Mouse (Mus musculus) liver, embryonic 12.5 days (tissue): Measurements from ENCODE around the gene Duxf3. TPM values are rescaled to one million over a fixed set of nuclear protein-coding genes. Genes with fewer than 3 reads are reported as not detected.
"Not testable (repeated sequence)": the region's sequence is repeated elsewhere in the genome, so short reads cannot be mapped to it uniquely, and the experiment has no call there.

Source experiments
- ATAC-seq: fragments of 200-750 bp; cut with Nextera tagmentation; 2 replicates; pipeline ENCODE4 v1.8.0; 2017; ENCODE audit warnings: moderate number of reproducible peaks, mild to moderate bottlenecking, moderate library complexity
- H3K27ac ChIP-seq: fragments of 300-500 bp; sonication (generic); 2 replicates; pipeline ENCODE4 v1.5.1; 2016; ENCODE audit warnings: mild to moderate bottlenecking
- H3K27me3 ChIP-seq: fragments of 300-500 bp; sonication (generic); replicated peaks from 2 replicates; pipeline ENCODE4 v1.6.1; 2016; ENCODE audit warnings: mild to moderate bottlenecking, moderate library complexity
- H3K36me3 ChIP-seq: fragments of 300-500 bp; sonication (generic); 2 replicates; pipeline ENCODE4 v1.6.1; 2016; ENCODE audit warnings: mild to moderate bottlenecking, moderate library complexity
- H3K4me1 ChIP-seq: fragments of 300-500 bp; sonication (generic); 2 replicates; pipeline ENCODE4 v1.6.1; 2016
- H3K4me2 ChIP-seq: fragments of 300-500 bp; sonication (generic); 2 replicates; pipeline ENCODE4 v1.6.1; 2016; ENCODE audit warnings: mild to moderate bottlenecking, moderate library complexity
- H3K4me3 ChIP-seq: fragments of 300-500 bp; sonication (generic); 2 replicates; pipeline ENCODE4 v1.5.1; 2016; ENCODE audit warnings: mild to moderate bottlenecking, moderate library complexity
- H3K9ac ChIP-seq: fragments of 300-500 bp; sonication (generic); 2 replicates; pipeline ENCODE4 v1.6.1; 2016; ENCODE audit warnings: mild to moderate bottlenecking, moderate library complexity
- H3K9me3 ChIP-seq: fragments of 300-500 bp; sonication (generic); replicated peaks from 2 replicates; pipeline ENCODE4 v1.6.1; 2016; ENCODE audit warnings: mild to moderate bottlenecking, moderate library complexity
- WGBS: fragments of 180-500 bp; shearing (Covaris S2); methylation state at CpG from one replicate; pipeline ENCODE4 v1.1.7; 2016; ENCODE audit not compliant: insufficient replicate concordance; 5-methylcytosine and 5-hydroxymethylcytosine counted together
- polyA plus RNA-seq: library from polyadenylated mRNA; unstranded; fragments of >200 nt; fragmentation: Nextera tagmentation; extraction: Ambion mirVana; gene quantifications from 2 replicates; pipeline ENCODE4 v1.2.1, GENCODE M21; 2016

Gene Duxf3
- not detected in 2 replicates for polyA plus RNA-seq

GRCm38 (mm10) chr10:58232641-58232969, at the start of gene Duxf3:
Gene Duxf3 (minus strand): TSS chr10:58232675.
- not testable (repeated sequence) for H3K4me2 ChIP-seq, H3K27ac ChIP-seq, H3K9ac ChIP-seq, H3K4me3 ChIP-seq, H3K27me3 ChIP-seq, H3K4me1 ChIP-seq, H3K36me3 ChIP-seq
- peaks cover 19% of the 10 kb centered on the region for H3K9me3 ChIP-seq
- peak; percentile 51 for ATAC-seq
- 62% methylated on average over 6 of the region's 8 CpGs for WGBS

GRCm38 (mm10) chr10:58282238-58282637, 49.8 kb upstream of the Duxf3 start:
- ATAC-seq = no peak
- H3K9ac ChIP-seq = no peak overlapping the region
- 78% methylated on average over 7 of the region's 7 CpGs for WGBS
- H3K4me2 ChIP-seq = no peak overlapping the region
- H3K9me3 ChIP-seq = no peaks in the 10 kb centered on the region
- H3K27me3 ChIP-seq = no peaks in the 10 kb centered on the region
- H3K4me1 ChIP-seq = no peaks in the 10 kb centered on the region
- H3K27ac ChIP-seq = no peak overlapping the region
- H3K36me3 ChIP-seq = peaks cover 67% of the 10 kb centered on the region
- no peak overlapping the region for H3K4me3 ChIP-seq

GRCm38 (mm10) chr10:58258466-58258865, 26.0 kb upstream of the Duxf3 start:
- peaks cover 18% of the 10 kb centered on the region for H3K4me1 ChIP-seq
- no peak overlapping the region for H3K4me3 ChIP-seq
- H3K9ac ChIP-seq = no peak overlapping the region
- H3K9me3 ChIP-seq = no peaks in the 10 kb centered on the region
- 66% methylated on average over 5 of the region's 5 CpGs for WGBS
- no peaks in the 10 kb centered on the region for H3K27me3 ChIP-seq
- H3K4me2 ChIP-seq = no peak overlapping the region
- H3K27ac ChIP-seq = no peak overlapping the region
- peaks cover 35% of the 10 kb centered on the region for H3K36me3 ChIP-seq
- ATAC-seq = no peak

GRCm38 (mm10) chr10:58255954-58256353, 23.5 kb upstream of the Duxf3 start:
- H3K9me3 ChIP-seq = no peaks in the 10 kb centered on the region
- H3K36me3 ChIP-seq = peaks cover 23% of the 10 kb centered on the region
- peak overlapping the region; percentile 88 for H3K4me3 ChIP-seq
- no peaks in the 10 kb centered on the region for H3K27me3 ChIP-seq
- H3K27ac ChIP-seq = no peak overlapping the region
- H3K4me2 ChIP-seq = peak overlapping the region; percentile 82
- 5% methylated on average over 4 of the region's 4 CpGs for WGBS
- H3K4me1 ChIP-seq = peaks cover 18% of the 10 kb centered on the region
- peak overlapping the region; percentile 85 for H3K9ac ChIP-seq
- no peak for ATAC-seq

GRCm38 (mm10) chr10:58255213-58255892, 22.9 kb upstream of the Duxf3 start, which contains the start of gene Gcc2:
Gene Gcc2 (plus strand): TSS chr10:58255497.
- Histone ChIP-seq H3K4me1 (peaks cover 18% of the 10 kb centered on the region), H3K9ac (peak within 1 kb of the TSS; percentile 85), H3K27ac (peak within 1 kb of the TSS; percentile 72), H3K4me2 (peak within 1 kb of the TSS; percentile 82), H3K36me3 (peaks cover 22% of the 10 kb centered on the region), H3K9me3 (no peaks in the 10 kb centered on the region), H3K27me3 (no peaks in the 10 kb centered on the region), H3K4me3 (peak within 1 kb of the TSS; percentile 88)
- peak; percentile 99 for ATAC-seq
- under 1% methylated on average over 57 of the region's 58 CpGs for WGBS

GRCm38 (mm10) chr10:58254635-58255175, 22.2 kb upstream of the Duxf3 start:
- ATAC-seq = 0 out of 2 replicates have a peak, but pooled peaks have one; percentile 13
- Histone ChIP-seq H3K36me3 (peaks cover 16% of the 10 kb centered on the region), H3K9ac (peak overlapping the region; percentile 85; the same call in 1 of the 2 replicates), H3K27ac (no peak overlapping the region), H3K4me1 (peaks cover 18% of the 10 kb centered on the region), H3K4me3 (peak overlapping the region; percentile 88), H3K27me3 (no peaks in the 10 kb centered on the region), H3K4me2 (peak overlapping the region; percentile 82), H3K9me3 (no peaks in the 10 kb centered on the region)
- 24% methylated on average over 6 of the region's 6 CpGs for WGBS

- H3K4me2 ChIP-seq = no peak overlapping the region
- no peak overlapping the region for H3K9ac ChIP-seq
- no peak for ATAC-seq
- H3K9me3 ChIP-seq = no peaks in the 10 kb centered on the region
- H3K4me1 ChIP-seq = peaks cover 2% of the 10 kb centered on the region
- no peaks in the 10 kb centered on the region for H3K27me3 ChIP-seq
- no peaks in the 10 kb centered on the region for H3K36me3 ChIP-seq
- H3K4me3 ChIP-seq = no peak overlapping the region
- H3K27ac ChIP-seq = no peak overlapping the region
- 19% methylated on average over 1 of the region's 1 CpGs for WGBS
Observed at GRCm38 (mm10) chr10:58249535-58249934, 17.1 kb upstream of the Duxf3 start.

- not testable (repeated sequence) for H3K36me3 ChIP-seq, H3K4me2 ChIP-seq, H3K27me3 ChIP-seq, H3K4me3 ChIP-seq, H3K27ac ChIP-seq, H3K9ac ChIP-seq, H3K4me1 ChIP-seq, H3K9me3 ChIP-seq
- WGBS = 64% methylated on average over 8 of the region's 8 CpGs
- ATAC-seq = peak; percentile 77
Observed at GRCm38 (mm10) chr10:58238984-58239740, 6.7 kb upstream of the Duxf3 start.

GRCm38 (mm10) chr10:58236613-58237012, 4.1 kb upstream of the Duxf3 start, which contains the start of gene Gm4981:
Gene Gm4981 (minus strand): TSS chr10:58236701.
- no peak within 1 kb of the TSS for H3K9ac ChIP-seq
- no peaks in the 10 kb centered on the region for H3K27me3 ChIP-seq
- H3K27ac ChIP-seq = no peak within 1 kb of the TSS
- ATAC-seq = no peak
- no peak within 1 kb of the TSS for H3K4me2 ChIP-seq
- H3K36me3 ChIP-seq = no peaks in the 10 kb centered on the region
- 75% methylated on average over 10 of the region's 10 CpGs for WGBS
- no peaks in the 10 kb centered on the region for H3K4me1 ChIP-seq
- no peak within 1 kb of the TSS for H3K4me3 ChIP-seq
- H3K9me3 ChIP-seq = peaks cover 18% of the 10 kb centered on the region

- not testable (repeated sequence) for H3K4me3 ChIP-seq, H3K4me2 ChIP-seq, H3K9ac ChIP-seq, H3K4me1 ChIP-seq, ATAC-seq, H3K36me3 ChIP-seq, H3K27me3 ChIP-seq, H3K27ac ChIP-seq
- 62% methylated on average over 4 of the region's 4 CpGs for WGBS
- H3K9me3 ChIP-seq = peaks cover 22% of the 10 kb centered on the region
Observed at GRCm38 (mm10) chr10:58234985-58235384, 2.5 kb upstream of the Duxf3 start.

- not testable (repeated sequence) for H3K4me1 ChIP-seq, H3K27me3 ChIP-seq, H3K4me3 ChIP-seq, H3K27ac ChIP-seq, H3K9ac ChIP-seq, H3K4me2 ChIP-seq, ATAC-seq, H3K36me3 ChIP-seq
- H3K9me3 ChIP-seq = peaks cover 19% of the 10 kb centered on the region
Observed at GRCm38 (mm10) chr10:58233740-58234121, 1.3 kb upstream of the Duxf3 start.

- ATAC-seq = peak; percentile 53
- 60% methylated on average over 10 of the region's 10 CpGs for WGBS
- H3K9me3 ChIP-seq = peaks cover 19% of the 10 kb centered on the region
- H3K9ac ChIP-seq, H3K27ac ChIP-seq, H3K4me1 ChIP-seq, H3K4me2 ChIP-seq, H3K27me3 ChIP-seq, H3K36me3 ChIP-seq, H3K4me3 ChIP-seq: not testable (repeated sequence)
Observed at GRCm38 (mm10) chr10:58233054-58233739, 722 bp upstream of the Duxf3 start.
